Mouse (Mus musculus) liver, embryonic 11.5 days (tissue): ENCODE measurements around the gene Hist1h2aa. TPM values are rescaled to one million over a fixed set of nuclear protein-coding genes. Genes with fewer than 3 reads are reported as not detected.

Experiments used
- ATAC-seq: fragments of 200-750 bp; cut with Nextera tagmentation; replicated peaks from 2 replicates; pipeline ENCODE4 v1.8.0; 2017; ENCODE audit warnings: moderate number of reproducible peaks, mild to moderate bottlenecking, moderate TSS enrichment, moderate library complexity; ENCODE audit not compliant: low FRiP score
- DNase-seq: peaks from one replicate; pipeline ENCODE4 v3.0.0-alpha.2; 2017; ENCODE audit warnings: low spot score
- H3K27ac ChIP-seq: fragments of 300-500 bp; sonication (generic); 2 replicates; pipeline ENCODE4 v1.5.1; 2014; ENCODE audit warnings: mild to moderate bottlenecking, low read depth, low read length, control low read depth
- H3K27me3 ChIP-seq: fragments of 300-500 bp; sonication (generic); replicated peaks from 2 replicates; pipeline ENCODE4 v1.6.1; 2014; ENCODE audit warnings: low read length, mixed read lengths; ENCODE audit not compliant: control insufficient read depth, insufficient read depth
- H3K36me3 ChIP-seq: fragments of 300-500 bp; sonication (generic); 2 replicates; pipeline ENCODE4 v1.6.1; 2014; ENCODE audit warnings: mild to moderate bottlenecking, low read length, moderate library complexity, mixed read lengths; ENCODE audit not compliant: control insufficient read depth, insufficient read depth
- H3K4me1 ChIP-seq: fragments of 300-500 bp; sonication (generic); replicated peaks from 2 replicates; pipeline ENCODE4 v1.6.1; 2014; ENCODE audit warnings: low read length, mixed read lengths; ENCODE audit not compliant: control insufficient read depth, insufficient read depth
- H3K4me2 ChIP-seq: fragments of 300-500 bp; sonication (generic); 2 replicates; pipeline ENCODE4 v1.6.1; 2014; ENCODE audit warnings: mild to moderate bottlenecking, control low read depth, moderate library complexity
- H3K4me3 ChIP-seq: fragments of 300-500 bp; sonication (generic); 2 replicates; pipeline ENCODE4 v1.5.1; 2014; ENCODE audit warnings: low read depth, low read length, control low read depth
- H3K9ac ChIP-seq: fragments of 300-500 bp; sonication (generic); 2 replicates; pipeline ENCODE4 v1.6.1; 2014; ENCODE audit warnings: low read depth, low read length, control low read depth
- H3K9me3 ChIP-seq: fragments of 300-500 bp; sonication (generic); 2 replicates; pipeline ENCODE4 v1.6.1; 2016; ENCODE audit warnings: low read length, inconsistent platforms, mixed read lengths; ENCODE audit not compliant: control insufficient read depth
- WGBS: fragments of 180-500 bp; shearing (Covaris S2); extraction: QIAGEN DNeasy Blood & Tissue Kit; methylation state at CpG from one replicate; pipeline ENCODE4 v1.1.7; 2014; 5-methylcytosine and 5-hydroxymethylcytosine counted together
- microRNA-seq: library from miRNA; unstranded; fragments of <30 nt; microRNA quantifications from one replicate; pipeline ENCODE4, GENCODE M21; 2017; ENCODE audit warnings: borderline number of aligned reads
- polyA plus RNA-seq: library from polyadenylated mRNA; unstranded; fragments of >200 nt; fragmentation: Nextera tagmentation; extraction: Ambion mirVana; gene quantifications from 2 replicates; pipeline ENCODE4 v1.2.1, GENCODE M21; 2014

Hist1h2aa gene
- polyA plus RNA-seq, 1 experiment from 2014 or later, result not detected

DNA sequence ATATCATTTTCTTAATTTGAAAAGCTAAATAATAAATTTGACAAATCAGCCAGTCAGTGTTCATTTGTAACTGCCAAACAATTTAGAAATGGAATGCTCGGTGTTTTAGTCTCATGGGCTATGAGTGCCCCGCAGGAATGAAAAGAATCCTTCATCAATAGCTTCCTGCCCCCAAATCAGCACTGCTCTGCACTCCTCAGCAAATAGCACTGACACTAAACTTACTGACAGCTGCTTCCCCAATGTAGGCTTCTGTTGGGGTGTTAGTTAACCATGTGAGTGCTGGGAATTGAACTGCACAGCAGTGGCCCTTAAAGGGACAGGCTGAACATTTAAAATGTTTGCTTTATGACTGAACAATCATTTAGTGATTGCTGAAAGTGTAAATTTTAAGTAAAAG lies 25.5 kb downstream of the Hist1h2aa start:
- no peaks in the 10 kb centered on the region for H3K27me3 ChIP-seq
- 22% methylated on average over 2 of the region's 2 CpGs for WGBS
- H3K9me3 ChIP-seq, result no peaks in the 10 kb centered on the region
- no peak overlapping the region for H3K4me2 ChIP-seq
- no peak overlapping the region for H3K9ac ChIP-seq
- DNase-seq (no peak), ATAC-seq (no peak)
- H3K27ac ChIP-seq, result no peak overlapping the region
- no peaks in the 10 kb centered on the region for H3K4me1 ChIP-seq
- H3K4me3 ChIP-seq, result no peak overlapping the region
- no peaks in the 10 kb centered on the region for H3K36me3 ChIP-seq

DNA sequence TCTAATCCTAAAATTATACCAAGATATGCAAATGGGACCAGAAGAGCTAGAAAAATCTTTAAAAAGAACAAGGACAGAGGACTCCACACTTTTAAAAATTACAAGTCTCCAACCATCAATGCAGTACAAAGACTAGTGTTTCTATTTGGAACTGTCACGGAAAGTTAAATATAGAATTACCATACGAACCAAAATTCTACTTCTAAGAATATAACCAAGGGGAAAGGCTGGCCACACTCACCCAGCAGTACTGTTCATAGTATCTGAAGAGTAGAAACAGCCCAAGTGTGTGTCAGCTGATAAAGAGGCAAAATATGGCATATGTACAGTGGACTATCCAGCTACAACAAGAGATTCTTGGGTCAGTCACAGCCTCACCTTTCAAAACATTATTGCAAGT lies 30.6 kb downstream of the Hist1h2aa start:
- DNase-seq (no peak), ATAC-seq (no peak)
- H3K9ac ChIP-seq, result no peak overlapping the region
- no peaks in the 10 kb centered on the region for H3K4me1 ChIP-seq
- H3K9me3 ChIP-seq, result no peaks in the 10 kb centered on the region
- no peak overlapping the region for H3K4me2 ChIP-seq
- WGBS, result 67% methylated on average over 2 of the region's 2 CpGs
- no peak overlapping the region for H3K27ac ChIP-seq
- H3K27me3 ChIP-seq, result no peaks in the 10 kb centered on the region
- H3K4me3 ChIP-seq, result no peak overlapping the region
- no peaks in the 10 kb centered on the region for H3K36me3 ChIP-seq

DNA sequence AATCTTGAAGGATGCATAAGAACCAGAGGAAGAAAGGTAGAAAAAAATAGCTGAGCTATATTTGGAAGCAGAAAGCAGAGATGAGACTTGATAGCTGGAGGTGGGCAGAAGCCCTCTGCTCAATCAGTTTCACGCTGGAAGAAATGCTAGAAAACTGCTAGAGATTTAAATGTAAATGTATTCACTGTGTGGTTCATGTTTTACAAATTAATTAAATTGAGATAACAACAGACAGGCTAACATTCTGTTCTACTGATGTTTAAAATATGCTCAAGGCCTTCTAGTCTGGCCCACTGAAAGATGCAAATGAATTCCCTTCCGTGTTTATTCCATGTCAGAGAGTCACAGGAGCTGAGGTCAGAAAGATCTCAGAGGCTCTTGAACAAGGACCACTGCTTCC lies 37.6 kb downstream of the Hist1h2aa start:
- Histone ChIP-seq H3K27ac (no peak overlapping the region), H3K4me2 (no peak overlapping the region), H3K9me3 (no peaks in the 10 kb centered on the region), H3K27me3 (no peaks in the 10 kb centered on the region), H3K4me1 (no peaks in the 10 kb centered on the region), H3K36me3 (no peaks in the 10 kb centered on the region), H3K9ac (no peak overlapping the region), H3K4me3 (no peak overlapping the region)
- WGBS, result 52% methylated on average over 2 of the region's 2 CpGs
- no peak for ATAC-seq
- no peak for DNase-seq

DNA sequence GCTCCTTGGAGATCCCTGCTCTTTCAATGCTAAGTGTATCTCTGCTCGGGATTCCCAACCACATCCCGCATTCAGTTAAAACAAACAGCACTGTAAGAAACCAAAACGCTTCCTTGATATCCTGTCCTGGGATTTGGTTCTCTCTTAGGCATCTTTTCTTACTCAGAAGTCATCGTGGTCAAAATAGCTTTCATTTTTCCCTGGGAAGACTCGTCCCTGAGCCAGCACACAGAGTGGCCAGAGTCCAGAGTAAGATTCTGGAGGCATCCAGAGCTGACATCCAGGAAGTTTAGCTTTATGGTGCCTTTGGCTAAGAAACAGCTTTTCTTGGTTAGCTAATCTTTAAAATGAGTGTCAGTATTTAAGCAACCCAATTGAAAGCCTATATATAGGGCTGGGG lies 38.0 kb downstream of the Hist1h2aa start:
- no peak for ATAC-seq

More for the DNA sequence above, 38.0 kb downstream of the Hist1h2aa start:
- Histone ChIP-seq H3K27ac (no peak overlapping the region), H3K9ac (no peak overlapping the region), H3K27me3 (no peaks in the 10 kb centered on the region), H3K9me3 (no peaks in the 10 kb centered on the region), H3K36me3 (no peaks in the 10 kb centered on the region), H3K4me3 (no peak overlapping the region), H3K4me2 (no peak overlapping the region), H3K4me1 (no peaks in the 10 kb centered on the region)
- 65% methylated on average over 5 of the region's 5 CpGs for WGBS
- no peak for DNase-seq

Small RNAs within 50 kb of the gene (microRNA-seq; reads per million reads assigned to microRNA genes)
- gene Gm44344, result not detected

Other genes with a start within 250 kb of the Hist1h2aa start
- not detected in 2 replicates for gene Hist1h1t, start 238.6 kb upstream of the Hist1h2aa start, polyA plus RNA-seq
- gene Hist1h4c, start 236.0 kb upstream of the Hist1h2aa start, polyA plus RNA-seq, result 5.1 and 5.2 TPM in 2 replicates
- gene Hfe, start 223.6 kb upstream of the Hist1h2aa start, polyA plus RNA-seq, result 6.1 and 7.2 TPM in 2 replicates
- gene Hist1h1c, start 195.7 kb upstream of the Hist1h2aa start, polyA plus RNA-seq, result 24.2 and 25.8 TPM in 2 replicates
- 6.1 and 6.7 TPM in 2 replicates for gene Hist1h3c, start 188.9 kb upstream of the Hist1h2aa start, polyA plus RNA-seq
- 3.1 and 4.6 TPM in 2 replicates for gene Hist1h2bb, start 187.7 kb upstream of the Hist1h2aa start, polyA plus RNA-seq
- 38.5 and 42.1 TPM in 2 replicates for gene Hist1h2ab, start 183.3 kb upstream of the Hist1h2aa start, polyA plus RNA-seq
- 5.5 and 8.3 TPM in 2 replicates for gene Hist1h3b, start 182.2 kb upstream of the Hist1h2aa start, polyA plus RNA-seq
- 4.0 TPM in 2 replicates for gene Hist1h4b, start 177.4 kb upstream of the Hist1h2aa start, polyA plus RNA-seq
- gene Hist1h4a, start 173.2 kb upstream of the Hist1h2aa start, polyA plus RNA-seq, result 0.57 TPM in 1 of 2 replicates, not detected in the other
- 4.2 and 8.8 TPM in 2 replicates for gene Hist1h3a, start 172.1 kb upstream of the Hist1h2aa start, polyA plus RNA-seq
- 2.8 and 3.9 TPM in 2 replicates for gene Hist1h1a, start 170.8 kb upstream of the Hist1h2aa start, polyA plus RNA-seq
- not detected in 2 replicates for gene Trim38, start 164.5 kb upstream of the Hist1h2aa start, polyA plus RNA-seq
- gene Slc17a2, start 127.5 kb upstream of the Hist1h2aa start, polyA plus RNA-seq, result 0.26 and 0.56 TPM in 2 replicates
- 0.36 and 0.43 TPM in 2 replicates for gene Slc17a3, start 95.0 kb upstream of the Hist1h2aa start, polyA plus RNA-seq
- gene Slc17a1, start 66.7 kb upstream of the Hist1h2aa start, polyA plus RNA-seq, result not detected in 2 replicates
- gene Slc17a4, start 19.5 kb upstream of the Hist1h2aa start, polyA plus RNA-seq, result 0.06 TPM in 1 of 2 replicates, not detected in the other
- not detected in 2 replicates for gene Hist1h2ba, start 306 bp upstream of the Hist1h2aa start, polyA plus RNA-seq
- 0.21 TPM in 1 of 2 replicates, not detected in the other for gene Scgn, start 56.8 kb downstream of the Hist1h2aa start, polyA plus RNA-seq